Mouse (Mus musculus) brown adipose tissue, adult 24 weeks (tissue): ENCODE measurements around the gene Troap. TPM values are rescaled to one million over a fixed set of nuclear protein-coding genes. Genes with fewer than 3 reads are reported as not detected.
A peak's percentile ranks its signal among the peaks of the same experiment; 100 is the strongest.

Source experiments
- H3K27ac ChIP-seq: fragments of 200-500 bp; replicated peaks from 2 replicates; pipeline ENCODE4 v1.5.1; 2012; ENCODE audit warnings: low read depth, mild to moderate bottlenecking, low read length
- H3K4me1 ChIP-seq: fragments of 200-500 bp; 2 replicates; pipeline ENCODE4 v1.6.1; 2012; ENCODE audit warnings: low read length, mixed read lengths; ENCODE audit not compliant: control insufficient read depth, insufficient read depth, insufficient read length
- H3K4me3 ChIP-seq: fragments of 200-500 bp; 2 replicates; pipeline ENCODE4 v1.5.1; 2012; ENCODE audit warnings: low read depth, mild to moderate bottlenecking, low read length, moderate library complexity; ENCODE audit not compliant: insufficient read depth
- polyA plus RNA-seq: library from polyadenylated mRNA; stranded (reverse); fragments of >200 nt; gene quantifications from 2 replicates; pipeline ENCODE4 v1.2.4, GENCODE M21; 2012; ENCODE audit not compliant: missing spikeins, insufficient read depth, insufficient read length

Troap gene
- polyA plus RNA-seq, 1 experiment = not detected

DNA sequence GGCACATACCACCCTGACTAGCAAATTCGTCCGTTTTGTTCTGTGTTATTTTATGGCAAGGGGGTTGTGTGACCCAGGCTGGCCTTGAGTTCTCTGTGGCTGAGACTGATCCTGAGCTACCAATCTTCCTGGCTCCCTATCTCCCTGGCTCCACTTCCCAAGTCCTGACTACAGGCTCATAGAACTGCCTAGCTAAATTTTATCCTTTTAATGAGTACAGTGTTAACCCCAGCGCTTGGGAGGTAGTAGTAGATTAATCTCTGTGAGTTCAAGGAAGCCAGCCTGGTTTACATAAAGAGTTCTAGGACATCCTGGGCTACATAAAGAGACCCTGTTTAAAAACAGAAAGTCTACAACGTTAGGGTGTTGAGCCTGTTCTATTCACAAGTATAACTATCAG is 37.4 kb downstream of the Troap start:
- H3K4me3 ChIP-seq = no peak overlapping the region
- H3K4me1 ChIP-seq = no peaks in the 10 kb centered on the region
- H3K27ac ChIP-seq = no peak overlapping the region

DNA sequence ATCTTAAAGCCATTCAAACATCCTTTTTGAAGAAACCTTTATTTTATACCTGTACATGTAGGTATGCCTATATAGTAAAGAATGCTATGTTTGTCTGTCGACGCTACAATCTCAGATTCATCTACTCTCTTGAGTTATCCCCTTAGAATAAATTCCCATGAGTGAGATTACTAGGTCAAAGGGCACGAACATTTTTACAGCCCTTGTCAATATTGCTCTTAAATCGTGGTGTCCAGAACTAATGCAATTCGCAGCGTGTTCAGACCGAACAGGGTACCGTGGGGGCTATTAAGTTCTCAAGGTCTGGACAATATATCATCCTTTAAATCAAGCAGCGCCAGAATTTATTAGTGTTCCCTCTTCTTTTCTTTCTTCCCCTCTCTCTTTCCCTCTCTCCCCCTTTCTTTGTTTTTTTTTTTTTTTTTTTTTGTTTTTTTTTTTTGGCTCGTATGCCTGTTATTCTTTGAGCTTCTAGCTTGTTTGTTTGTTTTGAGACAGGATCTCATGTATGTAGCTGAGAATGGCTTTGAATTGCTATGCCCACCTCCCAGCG is 38.5 kb downstream of the Troap start:
- H3K27ac ChIP-seq = no peak overlapping the region
- H3K4me1 ChIP-seq = no peaks in the 10 kb centered on the region
- H3K4me3 ChIP-seq = peak overlapping the region; percentile 36; the same call in 1 of the 2 replicates

GRCm38 (mm10) chr15:99113396-99113975 is 39.1 kb downstream of the Troap start:
- Histone ChIP-seq H3K27ac (no peak overlapping the region), H3K4me3 (peak overlapping the region; percentile 36; the same call in 1 of the 2 replicates), H3K4me1 (no peaks in the 10 kb centered on the region)

DNA sequence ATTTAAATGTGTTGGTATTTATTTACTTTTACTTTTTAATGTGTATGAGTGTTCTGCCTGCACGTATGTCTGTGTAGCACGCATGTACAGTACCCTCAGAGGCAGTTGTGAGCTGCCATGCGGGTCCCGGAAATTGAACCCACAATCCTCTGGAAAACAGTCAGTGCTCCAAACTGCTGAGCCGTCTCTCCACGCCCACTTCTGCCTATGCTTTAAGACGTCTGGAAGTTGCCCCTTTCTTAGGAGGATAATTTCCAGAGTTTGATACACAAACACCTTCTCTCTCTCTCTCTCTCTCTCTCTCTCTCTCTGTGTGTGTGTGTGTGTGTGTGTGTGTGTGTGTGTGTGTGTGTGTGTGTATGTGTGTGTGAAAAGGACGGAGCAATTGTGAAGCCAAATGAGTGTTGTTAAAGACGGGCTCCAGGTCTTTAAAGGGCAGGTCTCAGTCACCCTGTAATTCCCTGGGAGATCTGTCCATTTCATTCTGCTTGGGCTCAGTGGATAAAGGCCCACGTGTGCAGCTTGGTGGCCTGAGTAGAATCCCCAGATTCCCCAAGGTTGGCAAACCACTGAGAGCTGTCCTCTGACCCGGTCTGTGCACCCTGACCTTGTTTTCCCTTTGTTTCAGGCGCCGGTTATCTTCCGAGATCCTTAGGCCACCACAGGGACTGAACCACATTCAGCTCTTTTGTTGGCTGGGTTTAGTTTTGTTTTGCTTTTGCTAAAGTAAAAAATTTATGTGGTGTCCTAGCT is 40.1 kb downstream of the Troap start:
- H3K4me3 ChIP-seq = no peak overlapping the region
- H3K4me1 ChIP-seq = no peaks in the 10 kb centered on the region
- no peak overlapping the region for H3K27ac ChIP-seq

GRCm38 (mm10) chr15:99115065-99115423 is 40.7 kb downstream of the Troap start:
- Histone ChIP-seq H3K4me3 (no peak overlapping the region), H3K27ac (no peak overlapping the region), H3K4me1 (no peaks in the 10 kb centered on the region)

- H3K27ac ChIP-seq = 0 out of 2 replicates have a peak overlapping the region, but pooled peaks have one; percentile 1
- no peak overlapping the region for H3K4me3 ChIP-seq
Observed at GRCm38 (mm10) chr15:99116539-99116938, 42.2 kb downstream of the Troap start.

GRCm38 (mm10) chr15:99120814-99121213 is 46.4 kb downstream of the Troap start:
- H3K4me1 ChIP-seq = no peaks in the 10 kb centered on the region
- no peak overlapping the region for H3K4me3 ChIP-seq
- H3K27ac ChIP-seq = no peak overlapping the region

More at GRCm38 (mm10) chr15:99116539-99116938, 42.2 kb downstream of the Troap start:
- H3K4me1 ChIP-seq = no peaks in the 10 kb centered on the region

- Histone ChIP-seq H3K4me3 (no peak overlapping the region), H3K27ac (no peak overlapping the region), H3K4me1 (no peaks in the 10 kb centered on the region)
Observed at GRCm38 (mm10) chr15:99122642-99123041, 48.3 kb downstream of the Troap start.

- peak within 1 kb of the TSS; percentile 80 for H3K27ac ChIP-seq
- H3K4me3 ChIP-seq = peak within 1 kb of the TSS; percentile 98
- H3K4me1 ChIP-seq = no peaks in the 10 kb centered on the region
Observed at GRCm38 (mm10) chr15:99125711-99126080, 51.3 kb downstream of the Troap start, which contains the start of gene Spats2. Gene Spats2 (plus strand): TSS chr15:99125916.

DNA sequence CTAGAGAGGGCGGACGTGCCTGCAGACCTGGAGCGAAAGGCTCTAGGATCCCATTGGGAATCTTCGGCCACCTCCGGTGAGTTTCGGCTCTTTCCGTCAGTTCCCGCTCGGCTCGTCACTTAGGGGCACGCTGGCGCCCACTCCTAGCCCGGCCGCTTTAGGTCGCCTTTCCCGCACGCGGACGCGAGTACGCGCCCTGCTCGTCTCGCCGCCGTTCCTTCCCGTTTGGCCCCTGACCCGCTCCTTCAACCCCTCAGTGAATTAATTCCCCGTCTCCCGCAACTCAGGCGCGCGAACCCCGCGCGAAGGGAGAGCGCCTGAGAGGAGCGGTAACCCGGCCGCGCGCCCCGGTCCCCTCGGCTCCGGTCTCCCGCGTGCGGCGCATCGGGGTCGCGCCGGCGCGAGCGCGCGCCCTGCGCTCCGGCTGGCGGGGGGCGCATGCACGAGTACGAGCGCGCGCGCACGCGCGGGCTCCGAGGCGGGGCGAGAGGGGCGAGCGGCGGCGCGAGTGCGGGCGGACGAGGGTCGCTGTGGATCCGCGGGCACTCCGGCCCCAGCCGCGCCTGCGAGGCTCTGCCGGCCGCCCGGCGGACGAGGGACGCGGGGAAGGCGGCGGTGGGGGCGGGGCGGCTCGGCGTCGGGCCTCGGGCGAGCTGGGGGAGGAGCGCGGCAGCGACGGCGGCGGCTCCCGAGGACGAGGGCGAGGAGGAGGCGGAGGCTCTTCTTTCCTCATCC is 51.9 kb downstream of the Troap start:
- Histone ChIP-seq H3K4me3 (peak overlapping the region; percentile 98), H3K27ac (peak overlapping the region; percentile 80), H3K4me1 (no peaks in the 10 kb centered on the region)

- Histone ChIP-seq H3K4me1 (no peaks in the 10 kb centered on the region), H3K4me3 (peak overlapping the region; percentile 98), H3K27ac (no peak overlapping the region)
Observed at GRCm38 (mm10) chr15:99126816-99127365, 52.5 kb downstream of the Troap start.

- Histone ChIP-seq H3K4me3 (no peak overlapping the region), H3K4me1 (no peaks in the 10 kb centered on the region), H3K27ac (no peak overlapping the region)
Observed at GRCm38 (mm10) chr15:99127851-99128522, 53.6 kb downstream of the Troap start.

DNA sequence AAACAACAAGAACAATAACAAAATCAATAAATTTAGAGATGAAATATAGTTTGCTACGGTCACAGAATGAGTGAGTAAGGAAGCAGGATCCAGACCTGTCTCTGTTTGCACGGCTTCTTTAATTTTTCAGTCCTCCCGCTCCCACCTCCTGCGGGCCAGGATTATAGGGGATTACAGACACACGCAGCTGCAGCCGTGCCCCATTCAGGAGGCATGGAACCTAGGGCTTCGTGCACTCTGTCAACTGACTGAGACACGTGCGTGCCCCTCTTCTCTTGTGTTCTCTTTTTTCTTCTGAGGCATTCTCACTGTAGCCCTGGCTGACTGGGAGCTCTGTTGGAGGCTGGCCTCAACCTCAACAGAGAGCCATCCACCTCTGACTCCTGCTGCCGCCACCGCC is 55.1 kb downstream of the Troap start:
- H3K27ac ChIP-seq = no peak overlapping the region
- H3K4me3 ChIP-seq = no peak overlapping the region
- no peaks in the 10 kb centered on the region for H3K4me1 ChIP-seq

- Histone ChIP-seq H3K4me1 (no peaks in the 10 kb centered on the region), H3K4me3 (no peak overlapping the region), H3K27ac (no peak overlapping the region)
Observed at GRCm38 (mm10) chr15:99129956-99130910, 55.9 kb downstream of the Troap start.
